Mouse (Mus musculus) kidney, postnatal 0 days (tissue): ENCODE measurements at regions not wholly inside any gene's neighbourhood (a gene's known extent, or its start where the extent isn't known, plus 50 kb on each side); places are given as distances from the start of the nearest gene placed in this dataset.
A peak's percentile ranks its signal among the peaks of the same experiment; 100 is the strongest.

Experiments
- ATAC-seq: fragments of 200-750 bp; cut with Nextera tagmentation; replicated peaks from 2 replicates; pipeline ENCODE4 v1.8.0; 2017; ENCODE audit warnings: low read depth, moderate number of reproducible peaks, moderate TSS enrichment, moderate library complexity; ENCODE audit not compliant: low FRiP score
- DNase-seq: peaks from one replicate; pipeline ENCODE4 v3.0.0-alpha.2; 2016; ENCODE audit warnings: low spot score
- H3K27ac ChIP-seq: fragments of 300-500 bp; sonication (generic); 2 replicates; pipeline ENCODE4 v1.5.1; 2014; ENCODE audit warnings: mild to moderate bottlenecking
- H3K27me3 ChIP-seq: fragments of 300-500 bp; sonication (generic); 2 replicates; pipeline ENCODE4 v1.6.1; 2014; ENCODE audit warnings: low read length, mixed read lengths; ENCODE audit not compliant: insufficient read depth
- H3K36me3 ChIP-seq: fragments of 300-500 bp; sonication (generic); 2 replicates; pipeline ENCODE4 v1.6.1; 2014; ENCODE audit warnings: low read length, mixed read lengths; ENCODE audit not compliant: insufficient read depth
- H3K4me1 ChIP-seq: fragments of 300-500 bp; sonication (generic); replicated peaks from 2 replicates; pipeline ENCODE4 v1.6.1; 2014; ENCODE audit warnings: antibody characterized with exemption, low read length, mixed read lengths; ENCODE audit not compliant: insufficient read depth
- H3K4me2 ChIP-seq: fragments of 300-500 bp; sonication (generic); 2 replicates; pipeline ENCODE4 v1.6.1; 2014; ENCODE audit warnings: mild to moderate bottlenecking, low read length, moderate library complexity, mixed read lengths
- H3K4me3 ChIP-seq: fragments of 300-500 bp; sonication (generic); replicated peaks from 2 replicates; pipeline ENCODE4 v1.5.1; 2014; ENCODE audit warnings: low read depth, low read length
- H3K9ac ChIP-seq: fragments of 300-500 bp; sonication (generic); 2 replicates; pipeline ENCODE4 v1.6.1; 2014; ENCODE audit warnings: low read depth, low read length
- H3K9me3 ChIP-seq: fragments of 300-500 bp; sonication (generic); replicated peaks from 2 replicates; pipeline ENCODE4 v1.6.1; 2016; ENCODE audit warnings: low read length, inconsistent platforms, mixed read lengths
- CTCF ChIP-seq: IDR thresholded peaks from 2 replicates; pipeline ENCODE4 v1.5.1; 2016; ENCODE audit warnings: antibody characterized with exemption, low read depth, mild to moderate bottlenecking, moderate library complexity
- WGBS: fragments of 180-500 bp; shearing (Covaris S2); extraction: QIAGEN DNeasy Blood & Tissue Kit; methylation state at CpG from one replicate; pipeline ENCODE4 v1.1.7; 2014; 5-methylcytosine and 5-hydroxymethylcytosine counted together

GRCm38 (mm10) chr17:93314144-93314543 lies 115.3 kb downstream of the Adcyap1 start:
- 28% methylated on average over 3 of the region's 3 CpGs for WGBS

GRCm38 (mm10) chr17:93321482-93321881 lies 122.7 kb downstream of the Adcyap1 start:
- H3K4me2 ChIP-seq, result no peak overlapping the region
- H3K9me3 ChIP-seq, result no peaks in the 10 kb centered on the region
- no peak overlapping the region for H3K9ac ChIP-seq
- H3K27ac ChIP-seq, result no peak overlapping the region
- no peak for ATAC-seq
- H3K27me3 ChIP-seq, result no peaks in the 10 kb centered on the region
- DNase-seq, result no peak
- no peak overlapping the region for H3K4me3 ChIP-seq
- TF ChIP-seq CTCF, result no peak
- no peaks in the 10 kb centered on the region for H3K36me3 ChIP-seq
- 71% methylated on average over 4 of the region's 4 CpGs for WGBS
- no peaks in the 10 kb centered on the region for H3K4me1 ChIP-seq

More at GRCm38 (mm10) chr17:93314144-93314543, 115.3 kb downstream of the Adcyap1 start:
- no peak overlapping the region for H3K4me3 ChIP-seq
- H3K9me3 ChIP-seq, result no peaks in the 10 kb centered on the region
- no peaks in the 10 kb centered on the region for H3K4me1 ChIP-seq
- no peak for TF ChIP-seq CTCF
- peak; percentile 11 for DNase-seq
- H3K9ac ChIP-seq, result no peak overlapping the region
- H3K4me2 ChIP-seq, result no peak overlapping the region
- no peaks in the 10 kb centered on the region for H3K27me3 ChIP-seq
- H3K36me3 ChIP-seq, result no peaks in the 10 kb centered on the region
- no peak for ATAC-seq
- no peak overlapping the region for H3K27ac ChIP-seq

DNA sequence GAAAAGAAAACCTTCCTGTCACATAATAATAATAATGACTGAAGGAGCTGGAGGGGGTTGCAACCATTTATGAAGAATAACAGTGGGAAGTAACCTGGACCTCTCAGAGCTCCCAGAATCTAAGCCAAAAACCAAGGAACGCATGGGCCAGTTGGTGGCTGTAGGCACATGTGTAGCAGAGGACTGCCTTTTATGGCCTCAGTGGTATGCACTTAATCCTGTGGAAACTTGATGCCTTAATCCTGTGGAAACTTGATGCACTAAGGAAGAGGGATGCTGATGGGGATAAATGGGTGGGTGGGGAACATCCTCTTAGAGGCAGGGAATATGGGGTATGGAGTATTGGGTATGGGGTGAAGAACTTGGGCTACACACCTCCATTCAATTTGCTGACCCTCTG lies 138.8 kb downstream of the Adcyap1 start:
- Histone ChIP-seq H3K4me1 (no peaks in the 10 kb centered on the region), H3K27ac (no peak overlapping the region), H3K27me3 (no peaks in the 10 kb centered on the region), H3K4me2 (no peak overlapping the region), H3K9me3 (no peaks in the 10 kb centered on the region), H3K9ac (no peak overlapping the region), H3K4me3 (no peak overlapping the region), H3K36me3 (no peaks in the 10 kb centered on the region)
- DNase-seq (no peak), ATAC-seq (no peak)
- WGBS, result 59% methylated on average over 1 of the region's 1 CpGs
- no peak for TF ChIP-seq CTCF

- no peak overlapping the region for H3K9ac ChIP-seq
- no peak for ATAC-seq
- no peak for TF ChIP-seq CTCF
Observed at GRCm38 (mm10) chr17:93355238-93355637, 156.4 kb downstream of the Adcyap1 start.

DNA sequence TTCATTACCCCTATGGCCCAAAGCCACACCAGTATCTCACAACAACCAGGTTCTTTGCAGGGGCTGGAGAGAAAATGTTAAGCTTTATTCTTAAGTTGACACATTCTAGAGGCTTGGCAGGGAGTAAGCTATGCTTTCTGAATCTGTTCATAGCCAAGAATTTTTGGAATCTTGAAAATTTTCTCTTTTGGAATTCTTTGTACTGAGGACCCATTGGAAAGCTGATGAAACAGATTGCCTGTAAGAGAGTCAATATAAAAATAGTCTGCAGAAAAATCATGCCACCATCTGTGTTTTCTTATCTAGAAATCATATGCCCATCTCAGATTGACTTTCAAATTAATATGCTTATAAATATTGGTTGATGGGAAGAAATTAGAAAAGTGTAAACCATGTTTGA lies 164.1 kb downstream of the Adcyap1 start:
- no peak overlapping the region for H3K4me3 ChIP-seq
- no peaks in the 10 kb centered on the region for H3K4me1 ChIP-seq
- no peaks in the 10 kb centered on the region for H3K27me3 ChIP-seq
- no peaks in the 10 kb centered on the region for H3K9me3 ChIP-seq
- TF ChIP-seq CTCF, result no peak
- ATAC-seq, result no peak
- H3K4me2 ChIP-seq, result no peak overlapping the region
- no peak overlapping the region for H3K9ac ChIP-seq
- H3K36me3 ChIP-seq, result no peaks in the 10 kb centered on the region
- DNase-seq, result no peak
- no peak overlapping the region for H3K27ac ChIP-seq

More at GRCm38 (mm10) chr17:93355238-93355637, 156.4 kb downstream of the Adcyap1 start:
- Histone ChIP-seq H3K27me3 (no peaks in the 10 kb centered on the region), H3K9me3 (no peaks in the 10 kb centered on the region), H3K36me3 (no peaks in the 10 kb centered on the region), H3K4me2 (no peak overlapping the region), H3K4me1 (no peaks in the 10 kb centered on the region), H3K27ac (no peak overlapping the region), H3K4me3 (no peak overlapping the region)
- DNase-seq, result no peak

DNA sequence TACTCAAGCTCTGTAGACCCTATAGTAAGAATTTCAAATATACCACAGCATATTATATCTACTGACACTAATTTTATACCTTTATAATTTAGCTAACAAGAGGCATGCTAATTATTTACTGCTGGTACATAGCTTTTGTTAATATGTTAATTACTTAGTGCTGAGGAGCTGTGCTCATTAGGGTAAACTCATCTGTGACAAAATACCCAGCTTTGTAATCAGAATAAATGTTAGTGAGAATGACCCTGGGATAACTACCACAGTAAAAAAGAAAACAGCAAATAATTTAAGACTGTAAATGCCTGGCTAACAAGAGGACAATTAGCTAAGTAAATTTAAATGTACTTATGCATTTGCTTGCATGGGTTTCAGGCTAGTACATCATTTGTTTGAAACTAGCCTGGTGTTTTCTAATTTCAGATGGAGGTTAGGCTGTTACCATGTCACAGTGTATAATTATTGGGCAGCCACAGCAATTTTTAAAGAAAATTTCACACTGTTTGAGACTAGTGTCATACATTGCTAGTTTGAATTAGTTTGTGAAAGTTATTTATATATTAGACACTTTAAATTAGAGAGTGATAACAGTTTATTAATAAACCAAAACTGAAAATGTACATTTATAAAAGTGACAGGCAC lies 178.8 kb downstream of the Adcyap1 start:
- no peak overlapping the region for H3K9ac ChIP-seq
- H3K4me1 ChIP-seq, result no peaks in the 10 kb centered on the region
- ATAC-seq, result no peak
- H3K9me3 ChIP-seq, result no peaks in the 10 kb centered on the region
- H3K36me3 ChIP-seq, result no peaks in the 10 kb centered on the region
- H3K4me2 ChIP-seq, result no peak overlapping the region
- DNase-seq, result no peak
- no peak overlapping the region for H3K4me3 ChIP-seq
- no peak overlapping the region for H3K27ac ChIP-seq
- no peak for TF ChIP-seq CTCF
- H3K27me3 ChIP-seq, result no peaks in the 10 kb centered on the region

DNA sequence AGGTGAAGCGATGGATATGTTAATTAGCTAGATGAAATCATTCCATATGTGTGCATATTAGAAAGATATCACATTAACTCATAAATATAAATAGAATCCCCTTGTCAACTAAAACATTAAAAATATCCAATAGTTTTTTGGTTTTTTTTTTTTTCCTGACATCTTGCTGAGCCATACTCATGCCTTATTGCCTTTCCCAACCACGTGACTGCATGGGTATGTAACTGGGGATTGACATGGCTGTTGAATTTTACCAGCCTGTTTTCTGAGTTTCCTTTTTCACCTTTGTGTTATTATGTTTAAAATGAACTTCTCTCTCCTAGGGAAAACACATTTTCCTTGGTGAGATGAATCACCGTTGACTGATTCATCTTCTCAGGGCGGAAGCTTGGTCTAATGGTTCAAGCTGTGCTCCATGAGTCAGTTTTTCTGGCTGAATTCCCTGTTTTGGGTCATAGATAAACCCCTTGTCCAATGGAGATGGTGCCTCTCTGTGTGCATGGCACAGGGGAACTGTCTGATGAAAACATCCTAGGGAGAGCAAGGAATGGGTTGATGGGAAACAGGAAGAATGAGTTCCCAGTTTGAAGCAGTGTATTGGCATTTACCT lies 181.1 kb downstream of the Adcyap1 start:
- TF ChIP-seq CTCF, result no peak
- H3K36me3 ChIP-seq, result no peaks in the 10 kb centered on the region
- H3K4me1 ChIP-seq, result no peaks in the 10 kb centered on the region
- 89% methylated on average over 4 of the region's 4 CpGs for WGBS
- H3K9me3 ChIP-seq, result no peaks in the 10 kb centered on the region
- no peak overlapping the region for H3K27ac ChIP-seq
- H3K9ac ChIP-seq, result no peak overlapping the region
- H3K27me3 ChIP-seq, result no peaks in the 10 kb centered on the region
- DNase-seq, result no peak
- no peak overlapping the region for H3K4me2 ChIP-seq
- no peak overlapping the region for H3K4me3 ChIP-seq
- ATAC-seq, result no peak
